Mouse (Mus musculus) 3T3-L1 (cell line): Measurements from ENCODE around the gene Snai3.

Source experiments
- DNase-seq: peaks from one replicate; pipeline ENCODE4 v3.0.0-alpha.2; 2015; ENCODE audit warnings: low read depth, low spot score

Gene Snai3

GRCm38 (mm10) chr8:122431694-122432442, 28.7 kb downstream of the Snai3 start:
- no peak for DNase-seq

GRCm38 (mm10) chr8:122430646-122431045, 29.9 kb downstream of the Snai3 start:
- DNase-seq, result no peak

GRCm38 (mm10) chr8:122430058-122430636, 30.4 kb downstream of the Snai3 start:
- no peak for DNase-seq

DNA sequence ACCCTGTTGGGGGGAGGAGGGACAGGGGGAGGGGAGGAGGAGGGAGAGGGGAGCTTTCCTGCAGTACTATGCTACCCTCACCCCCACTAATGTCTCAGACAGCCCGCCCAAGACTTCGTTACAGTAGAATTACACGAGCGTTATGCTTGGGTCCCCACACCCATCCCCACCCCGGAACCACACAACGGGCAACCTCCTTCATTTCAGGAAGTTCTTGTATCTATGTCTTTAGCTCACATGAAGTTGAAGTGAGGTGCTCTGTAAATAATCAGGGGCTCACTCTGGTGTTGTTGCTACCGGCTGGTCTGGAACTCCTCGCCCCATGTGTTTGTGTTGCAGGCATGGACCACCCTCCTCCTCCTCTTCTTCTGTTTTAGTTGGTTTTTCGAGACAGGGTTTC, 32.4 kb downstream of the Snai3 start:
- DNase-seq, result no peak

DNA sequence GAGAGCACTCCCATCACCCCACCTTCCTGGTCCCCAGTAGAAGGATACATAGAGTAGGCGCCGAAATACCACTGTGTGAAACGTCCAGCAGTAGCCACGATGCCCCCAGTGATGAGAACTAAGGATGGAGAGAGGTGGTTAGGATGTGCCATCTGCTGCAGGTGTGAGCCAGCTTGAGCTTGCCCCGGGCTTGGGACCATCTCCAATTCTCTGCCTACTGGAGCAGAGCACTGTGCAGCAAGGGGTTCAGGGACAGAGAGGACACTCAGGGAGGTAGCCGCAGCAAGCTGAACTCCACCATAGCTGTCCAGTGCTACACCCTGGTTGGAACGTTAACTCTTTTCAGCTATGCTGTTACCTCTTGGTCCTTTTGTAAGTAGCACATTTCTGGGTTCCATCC, 32.9 kb downstream of the Snai3 start:
- DNase-seq, result no peak

DNA sequence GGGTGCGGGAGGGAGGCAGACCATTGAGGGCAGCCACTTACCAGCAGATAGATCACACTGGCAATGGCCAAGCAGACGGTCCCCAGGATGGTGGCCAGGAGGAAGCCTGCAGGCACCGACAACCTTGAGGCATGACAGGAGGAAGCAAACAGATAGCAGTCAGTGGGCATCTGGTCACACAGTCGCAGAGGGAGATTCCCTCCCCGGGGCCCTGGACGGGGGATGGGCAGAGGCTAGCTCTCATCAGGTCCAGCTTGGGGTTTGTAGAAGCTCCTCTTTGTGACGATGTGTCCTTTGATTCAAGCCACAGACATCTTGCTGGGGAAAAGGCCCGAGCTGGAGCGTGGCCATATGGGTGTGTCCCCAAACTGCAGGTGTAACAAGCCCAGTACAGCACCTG, 34.4 kb downstream of the Snai3 start:
- no peak for DNase-seq

DNA sequence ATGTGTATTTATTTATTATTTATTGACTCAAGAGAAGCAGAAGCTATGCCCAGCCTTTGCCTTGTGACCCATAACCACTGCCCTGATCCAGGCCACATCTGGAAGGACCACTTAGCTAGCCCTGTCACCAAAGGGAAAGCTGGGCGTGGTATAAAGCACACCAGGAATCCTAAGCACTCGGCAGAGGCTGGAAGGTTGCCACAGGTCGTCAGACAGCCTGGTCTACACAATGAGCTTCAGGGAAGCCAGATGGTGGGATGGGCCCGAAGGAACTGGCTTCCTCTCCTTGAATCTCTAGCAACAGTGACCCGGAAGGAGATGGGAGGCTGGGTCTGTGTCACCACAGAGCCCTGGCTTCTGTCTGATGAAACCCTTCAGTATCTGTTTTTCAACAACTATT, 36.9 kb downstream of the Snai3 start:
- peak; percentile 84 for DNase-seq

- no peak for DNase-seq
Measured at GRCm38 (mm10) chr8:122423217-122423616, 37.3 kb downstream of the Snai3 start.

- no peak for DNase-seq
Measured at GRCm38 (mm10) chr8:122421376-122422070, 39.0 kb downstream of the Snai3 start, which contains the start of gene Il17c. Gene Il17c (plus strand): TSS chr8:122422020.

- peak; percentile 48 for DNase-seq
Measured at GRCm38 (mm10) chr8:122419881-122420555, 40.5 kb downstream of the Snai3 start.

GRCm38 (mm10) chr8:122415554-122415953, 45.0 kb downstream of the Snai3 start:
- DNase-seq, result no peak

DNA sequence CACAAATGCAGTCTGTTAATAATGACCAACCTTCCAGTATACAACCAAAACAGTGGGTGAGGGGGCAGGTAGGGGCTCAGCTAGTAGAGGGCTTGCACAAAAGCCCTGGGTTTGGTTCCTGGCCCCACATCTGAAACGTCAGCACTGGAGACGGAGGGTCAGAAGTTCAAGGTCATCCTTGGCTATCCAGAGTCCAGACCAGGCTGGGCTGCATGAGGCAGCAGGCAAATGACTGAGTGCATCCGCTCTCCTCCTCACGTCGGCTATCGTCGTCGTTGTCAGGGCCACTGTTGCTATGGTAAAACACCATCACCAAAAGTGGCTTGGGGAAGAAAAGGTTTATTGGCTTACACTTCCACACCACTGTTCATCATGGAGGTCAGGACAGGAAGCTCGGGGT, 46.2 kb downstream of the Snai3 start:
- DNase-seq, result no peak

- no peak for DNase-seq
Measured at GRCm38 (mm10) chr8:122407678-122408077, 52.9 kb downstream of the Snai3 start.

DNA sequence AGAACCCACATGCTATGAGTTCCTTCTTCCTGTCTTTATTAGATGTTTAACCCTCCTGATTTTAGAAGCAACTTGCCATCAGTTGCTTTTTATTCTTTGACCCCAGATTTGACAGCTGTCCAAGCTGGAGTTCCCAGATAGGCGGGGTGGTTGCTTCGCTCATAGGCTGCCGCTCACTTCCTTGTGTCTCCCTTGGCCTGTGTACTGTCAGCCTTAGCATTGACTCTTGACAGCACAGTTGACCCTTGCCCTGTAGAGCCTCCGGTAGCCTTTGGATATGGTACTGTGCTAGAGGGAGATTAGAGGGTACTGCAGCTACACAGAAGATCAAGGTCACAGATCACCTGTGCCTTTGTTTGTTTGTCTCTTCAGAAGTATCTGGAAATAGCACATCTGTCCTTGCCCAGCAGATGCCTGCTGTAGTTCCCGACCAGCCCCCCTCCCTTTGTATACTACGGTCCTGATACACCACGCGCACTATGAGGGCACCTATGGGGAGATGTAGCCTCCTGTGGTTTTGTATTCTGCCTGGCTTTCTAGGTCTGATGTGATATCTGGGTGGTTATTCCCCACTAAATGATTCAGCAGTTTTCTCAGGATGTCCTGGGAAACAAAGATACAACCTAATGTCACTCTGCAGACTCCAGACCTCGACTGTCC, 55.3 kb downstream of the Snai3 start:
- DNase-seq, result no peak
